Mouse (Mus musculus): ENCODE data around the gene Hspa8.

DNA sequence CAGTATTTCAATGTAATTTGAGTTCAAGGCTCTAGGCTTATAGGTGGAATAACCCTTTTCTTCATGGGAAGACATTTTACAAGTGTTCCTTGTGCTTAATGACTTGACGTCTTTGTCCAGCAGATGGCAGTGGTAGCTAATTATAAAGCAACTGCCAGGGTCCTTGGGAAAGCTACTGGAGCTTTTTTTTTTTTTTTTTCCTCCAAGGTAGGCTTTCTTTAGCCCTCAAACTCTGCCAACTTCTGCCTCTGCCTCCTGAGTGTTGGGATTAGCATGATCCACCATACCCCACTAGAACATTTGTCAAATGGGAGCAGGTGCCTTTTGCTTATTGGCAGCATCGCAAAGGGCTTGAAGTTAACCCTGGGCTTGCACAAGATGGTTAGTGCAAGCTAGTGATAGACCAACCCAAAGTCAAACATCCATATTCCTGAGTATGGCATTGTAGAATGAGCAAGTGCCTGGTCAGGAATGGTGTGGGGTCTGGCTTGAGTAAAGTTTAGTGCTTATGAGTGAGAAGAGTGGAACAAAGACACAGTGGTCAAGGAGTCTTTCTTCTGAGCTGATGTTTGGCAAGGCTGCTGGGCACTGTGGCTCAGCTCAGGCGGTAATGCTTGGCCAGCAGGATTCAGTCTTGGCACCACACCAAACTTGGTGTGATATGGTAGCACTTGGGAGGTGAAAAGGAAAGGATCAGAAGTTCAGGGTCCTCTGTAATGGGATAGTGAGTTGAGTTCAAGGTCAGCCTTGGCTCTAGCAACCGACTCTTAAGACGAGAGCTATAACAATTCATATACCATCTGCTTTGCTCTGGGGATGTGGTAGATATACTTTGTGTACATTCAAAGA lies 5.9 kb downstream of the Hspa8 start:
- TF ChIP-seq POLR2A (IDR thresholded peaks at IDR 0.05; ENCODE audit: extremely low read depth, insufficient read depth, low read length) (peak; percentile 65; the same call in 1 of the 2 replicates), CTCF (IDR thresholded peaks at IDR 0.05; ENCODE audit: extremely low read depth, insufficient read depth, low read length) (peak; percentile 6; the same call in 1 of the 2 replicates)
